Mouse (Mus musculus) kidney, embryonic 15.5 days (tissue): Measurements from ENCODE around the gene Ube2v1. TPM values are rescaled to one million over a fixed set of nuclear protein-coding genes. Genes with fewer than 3 reads are reported as not detected.

Experiments
- ATAC-seq: fragments of 200-750 bp; cut with Nextera tagmentation; replicated peaks from 2 replicates; pipeline ENCODE4 v1.8.0; 2017; ENCODE audit warnings: moderate TSS enrichment; ENCODE audit not compliant: low FRiP score
- H3K27ac ChIP-seq: fragments of 300-500 bp; sonication (generic); 2 replicates; pipeline ENCODE4 v1.5.1; 2015; ENCODE audit warnings: mild to moderate bottlenecking, inconsistent platforms
- H3K27me3 ChIP-seq: fragments of 300-500 bp; sonication (generic); 2 replicates; pipeline ENCODE4 v1.6.1; 2015; ENCODE audit warnings: inconsistent platforms
- H3K36me3 ChIP-seq: fragments of 300-500 bp; sonication (generic); 2 replicates; pipeline ENCODE4 v1.6.1; 2015; ENCODE audit warnings: inconsistent platforms
- H3K4me1 ChIP-seq: fragments of 300-500 bp; sonication (generic); 2 replicates; pipeline ENCODE4 v1.6.1; 2015; ENCODE audit warnings: inconsistent platforms
- H3K4me2 ChIP-seq: fragments of 300-500 bp; sonication (generic); 2 replicates; pipeline ENCODE4 v1.6.1; 2015; ENCODE audit warnings: moderate library complexity, mild to moderate bottlenecking, inconsistent platforms
- H3K4me3 ChIP-seq: fragments of 300-500 bp; sonication (generic); replicated peaks from 2 replicates; pipeline ENCODE4 v1.5.1; 2015; ENCODE audit warnings: mild to moderate bottlenecking, inconsistent platforms
- H3K9ac ChIP-seq: fragments of 300-500 bp; sonication (generic); 2 replicates; pipeline ENCODE4 v1.6.1; 2015; ENCODE audit warnings: mild to moderate bottlenecking, inconsistent platforms
- H3K9me3 ChIP-seq: fragments of 300-500 bp; sonication (generic); replicated peaks from 2 replicates; pipeline ENCODE4 v1.6.1; 2016; ENCODE audit warnings: inconsistent platforms
- WGBS: fragments of 180-500 bp; shearing (Covaris S2); methylation state at CpG from one replicate; pipeline ENCODE4 v1.1.7; 2015; ENCODE audit warnings: mixed read lengths; 5-methylcytosine and 5-hydroxymethylcytosine counted together
- microRNA-seq: library from miRNA; unstranded; fragments of <30 nt; microRNA quantifications from one replicate; pipeline ENCODE4, GENCODE M21; 2016
- polyA plus RNA-seq: library from polyadenylated mRNA; unstranded; fragments of >200 nt; fragmentation: Nextera tagmentation; extraction: Ambion mirVana; gene quantifications from 2 replicates; pipeline ENCODE4 v1.2.1, GENCODE M21; 2015

Ube2v1 gene
- polyA plus RNA-seq, 1 experiment from 2014 or later: 313 TPM

- ATAC-seq: 0 out of 2 replicates have a peak, but pooled peaks have one; percentile 34
- Histone ChIP-seq H3K9ac (no peak overlapping the region), H3K4me3 (no peak overlapping the region), H3K27ac (peak overlapping the region; percentile 93; the same call in 1 of the 2 replicates), H3K4me1 (peaks cover 65% of the 10 kb centered on the region), H3K9me3 (no peaks in the 10 kb centered on the region), H3K4me2 (no peak overlapping the region), H3K36me3 (no peaks in the 10 kb centered on the region), H3K27me3 (peaks cover 13% of the 10 kb centered on the region)
- 32% methylated on average over 12 of the region's 12 CpGs for WGBS
These were observed 68.2 kb downstream of the Ube2v1 start for GRCm38 (mm10) chr2:167563703-167564102.

GRCm38 (mm10) chr2:167563035-167563434, 68.9 kb downstream of the Ube2v1 start:
- Histone ChIP-seq H3K4me1 (peaks cover 60% of the 10 kb centered on the region), H3K27ac (peak overlapping the region; percentile 93; the same call in 1 of the 2 replicates), H3K9ac (no peak overlapping the region), H3K27me3 (peaks cover 13% of the 10 kb centered on the region), H3K4me2 (no peak overlapping the region), H3K4me3 (no peak overlapping the region), H3K36me3 (no peaks in the 10 kb centered on the region), H3K9me3 (no peaks in the 10 kb centered on the region)
- ATAC-seq: no peak
- 70% methylated on average over 5 of the region's 5 CpGs for WGBS

GRCm38 (mm10) chr2:167562101-167562500, 69.8 kb downstream of the Ube2v1 start:
- H3K4me1 ChIP-seq: peaks cover 59% of the 10 kb centered on the region
- no peaks in the 10 kb centered on the region for H3K36me3 ChIP-seq
- peak overlapping the region; percentile 77 for H3K27ac ChIP-seq
- H3K9ac ChIP-seq: no peak overlapping the region
- no peak overlapping the region for H3K4me3 ChIP-seq
- no peak overlapping the region for H3K4me2 ChIP-seq
- ATAC-seq: no peak
- H3K27me3 ChIP-seq: peaks cover 13% of the 10 kb centered on the region
- no peaks in the 10 kb centered on the region for H3K9me3 ChIP-seq
- whole genome bisulfite sequencing: 36% methylated on average over 8 of the region's 8 CpGs

GRCm38 (mm10) chr2:167559413-167559812, 72.5 kb downstream of the Ube2v1 start:
- peaks cover 13% of the 10 kb centered on the region for H3K27me3 ChIP-seq
- peak overlapping the region; percentile 51 for H3K9ac ChIP-seq
- peak overlapping the region; percentile 57 for H3K4me2 ChIP-seq
- peak overlapping the region; percentile 22 for H3K4me3 ChIP-seq
- peaks cover 39% of the 10 kb centered on the region for H3K4me1 ChIP-seq
- H3K9me3 ChIP-seq: no peaks in the 10 kb centered on the region
- no peaks in the 10 kb centered on the region for H3K36me3 ChIP-seq
- no peak overlapping the region; the same call in 1 of the 2 replicates for H3K27ac ChIP-seq
- ATAC-seq: no peak
- WGBS: 14% methylated on average over 27 of the region's 27 CpGs

Small RNA genes lying within 50 kb of the gene (microRNA-seq; reads per million reads assigned to microRNA genes)
- gene Gm22355: not detected

Other genes with a start within 250 kb of the Ube2v1 start
- gene Slc9a8, start 210.4 kb downstream of the Ube2v1 start, polyA plus RNA-seq: 21.9 and 27.1 TPM in 2 replicates
- gene Rnf114, start 139.4 kb downstream of the Ube2v1 start, polyA plus RNA-seq: 89.9 and 91.9 TPM in 2 replicates
- gene Spata2, start 139.2 kb downstream of the Ube2v1 start, polyA plus RNA-seq: 17.8 and 17.9 TPM in 2 replicates
- 34.3 and 37.7 TPM in 2 replicates for gene Snai1, start 93.9 kb downstream of the Ube2v1 start, polyA plus RNA-seq
- gene Gm20431, start 29.4 kb upstream of the Ube2v1 start, polyA plus RNA-seq: 12.1 and 12.8 TPM in 2 replicates
- gene Cebpb, start 56.8 kb upstream of the Ube2v1 start, polyA plus RNA-seq: 5.1 and 5.7 TPM in 2 replicates
- 47.3 and 48.1 TPM in 2 replicates for gene Tmem189, start 57.7 kb upstream of the Ube2v1 start, polyA plus RNA-seq